8 mouse cellular contexts compared by ENCODE assay signal in the genomic region with DNA sequence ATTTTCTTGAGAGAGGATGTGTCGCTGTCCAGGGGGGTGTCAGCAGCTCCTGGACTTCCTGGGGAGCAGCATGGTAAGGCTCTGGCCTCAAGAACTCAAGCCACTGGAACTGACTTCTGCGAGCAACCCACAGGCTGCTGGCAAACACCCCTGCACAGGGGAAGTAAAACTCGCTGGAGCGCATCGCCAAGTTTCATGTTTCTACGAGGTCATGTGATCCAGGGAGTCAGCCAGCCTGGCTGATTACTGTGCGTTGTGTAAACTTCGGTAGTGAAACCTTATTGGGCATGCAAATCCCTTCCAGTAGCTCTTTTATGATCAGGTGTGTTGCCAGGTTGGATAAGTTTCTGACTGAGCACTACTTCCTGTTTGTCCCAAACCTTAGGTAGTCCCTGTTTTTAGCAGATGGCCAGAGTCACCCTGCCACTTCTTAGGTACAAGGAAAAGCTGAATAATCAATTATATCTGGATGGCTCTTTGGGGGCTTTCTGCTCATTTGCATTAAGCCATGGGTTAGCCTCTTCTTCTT. TPM values are rescaled to one million over a fixed set of nuclear protein-coding genes. Genes with fewer than 3 reads are reported as not detected.
DNase-seq lines count a peak whose midpoint lies in the region; ATAC-seq and TF ChIP-seq lines count a peak whose summit lies in the region.

Blnk (minus strand) TSS at position 479 of the 529 bp plus-strand sequence.

- no peaks in the 10 kb centered on the region for H3K36me3 ChIP-seq in lung, embryonic 15.5 days
- H3K36me3 ChIP-seq in spleen, adult 2 months (ENCODE audit: control insufficient read depth, insufficient read depth, low read length) = no peaks in the 10 kb centered on the region

- H3K9ac ChIP-seq in lung, embryonic 15.5 days = no peak within 1 kb of the TSS

- H3K4me3 ChIP-seq in lung, embryonic 15.5 days = no peak within 1 kb of the TSS
- H3K4me3 ChIP-seq in spleen, adult 2 months (ENCODE audit: extremely low read depth, insufficient read depth, insufficient read length) = peak within 1 kb of the TSS; percentile 63

- no peak within 1 kb of the TSS for H3K27ac ChIP-seq in lung, embryonic 15.5 days
- H3K27ac ChIP-seq in spleen, adult 2 months (ENCODE audit: insufficient read depth, low read length) = peak within 1 kb of the TSS; percentile 91

- peak; percentile 57; the same call in 1 of the 2 replicates for ATAC-seq in lung, embryonic 15.5 days (ENCODE audit: borderline replicate concordance, extremely low read depth, low FRiP score, low TSS enrichment)

- 30% methylated on average over 8 of the region's 8 CpGs for WGBS in lung, embryonic 15.5 days
- WGBS in spleen, adult 2 months = 7% methylated on average over 8 of the region's 8 CpGs

- H3K4me1 ChIP-seq in lung, embryonic 15.5 days = 0 out of 2 replicates have a peak, but pooled peaks cover 4% of the 10 kb centered on the region
- H3K4me1 ChIP-seq in spleen, adult 2 months (ENCODE audit: control insufficient read depth, insufficient read depth, insufficient read length) = peaks cover 27% of the 10 kb centered on the region

- peak; percentile 92; the same call in 1 of the 2 replicates for TF ChIP-seq POLR2A in spleen, adult 2 months (IDR thresholded peaks at IDR 0.05; ENCODE audit: low read depth, low read length)

- no peaks in the 10 kb centered on the region for H3K27me3 ChIP-seq in lung, embryonic 15.5 days
- no peaks in the 10 kb centered on the region for H3K27me3 ChIP-seq in spleen, adult 2 months (ENCODE audit: control insufficient read depth, insufficient read depth, low read length)

- DNase-seq in adrenal gland, adult (ENCODE audit: inconsistent age in 2 of 2, low spot score in 1 of 2) = peak; percentile 37 to 76
- DNase-seq in adrenal gland, postnatal 4 days (ENCODE audit: low spot score in 2 of 2) = no peak
- peak; percentile 37 for DNase-seq in c-Kit-positive CD71-negative TER-119-negative erythroid progenitor cells, embryonic 14.5 days (ENCODE audit: low read depth)
- peak; percentile 72 for DNase-seq in heart, adult 8-10 months (ENCODE audit: low spot score)
- peak; percentile 75 for DNase-seq in layer of hippocampus, adult 11-12 months (ENCODE audit: low spot score)
- peak; percentile 82 to 89 for DNase-seq in spleen, adult 2 months (ENCODE audit: low read depth in 1 of 2, low spot score in 2 of 2)
- no peak for DNase-seq in T-cell, adult 2 months (ENCODE audit: low spot score)

- H3K9me3 ChIP-seq in lung, embryonic 15.5 days = no peaks in the 10 kb centered on the region

- H3K4me2 ChIP-seq in lung, embryonic 15.5 days = no peak within 1 kb of the TSS

- no peak for TF ChIP-seq CTCF in spleen, adult 2 months (IDR thresholded peaks at IDR 0.05; ENCODE audit: extremely low read depth, insufficient read depth, insufficient read length, insufficient replicate concordance)

RNA-seq across cellular contexts. Expression of gene Blnk, which starts in this region (rescaled TPM):
- 1 to 10 TPM; 1.2 to 2.5 TPM for total RNA-seq in adrenal gland, postnatal 4 days (2021)
- 1 to 10 TPM in 3 of 4 experiments, under 1 TPM in 1; 0.98 to 2.0 (median 1.7) TPM for total RNA-seq in heart, adult 8-10 months (2022)
- 0.54 and 0.79 TPM in 2 replicates for polyA plus RNA-seq in lung, embryonic 15.5 days (2015; fragmentation: Nextera tagmentation; extraction: Ambion mirVana)
- 54.3 and 61.0 TPM in 2 replicates for polyA plus RNA-seq in spleen, adult 2 months (2012; rRNA removed)

Comparison
In these comparisons a context has a peak if more than half of its experiments do, and no peak if none do; other contexts are left out.
1. RNA of gene Blnk (polyA plus RNA-seq): 54.3 to 61.0 TPM in spleen, adult 2 months; 0.54 to 0.79 TPM in lung, embryonic 15.5 days; every median in the first group is over 10 times any median in the second.
2. DNase-seq: peak in adrenal gland, adult (2 of 2), c-Kit-positive CD71-negative TER-119-negative erythroid progenitor cells, embryonic 14.5 days (single experiment), heart, adult 8-10 months (single experiment), layer of hippocampus, adult 11-12 months (single experiment) and spleen, adult 2 months (2 of 2); none in adrenal gland, postnatal 4 days (0 of 2) and T-cell, adult 2 months (single experiment).
3. Peak in ATAC-seq in lung, embryonic 15.5 days; RNA of the gene not detected or under 1 TPM.